Mouse (Mus musculus) lung, postnatal 4 days (tissue): ENCODE measurements around the gene Rev1.
A peak's percentile ranks its signal among the peaks of the same experiment; 100 is the strongest.

Experiments
- DNase-seq, 2 experiments: peaks; one replicate each; pipeline ENCODE4 v3.0.0; 2021

The Rev1 gene

DNA sequence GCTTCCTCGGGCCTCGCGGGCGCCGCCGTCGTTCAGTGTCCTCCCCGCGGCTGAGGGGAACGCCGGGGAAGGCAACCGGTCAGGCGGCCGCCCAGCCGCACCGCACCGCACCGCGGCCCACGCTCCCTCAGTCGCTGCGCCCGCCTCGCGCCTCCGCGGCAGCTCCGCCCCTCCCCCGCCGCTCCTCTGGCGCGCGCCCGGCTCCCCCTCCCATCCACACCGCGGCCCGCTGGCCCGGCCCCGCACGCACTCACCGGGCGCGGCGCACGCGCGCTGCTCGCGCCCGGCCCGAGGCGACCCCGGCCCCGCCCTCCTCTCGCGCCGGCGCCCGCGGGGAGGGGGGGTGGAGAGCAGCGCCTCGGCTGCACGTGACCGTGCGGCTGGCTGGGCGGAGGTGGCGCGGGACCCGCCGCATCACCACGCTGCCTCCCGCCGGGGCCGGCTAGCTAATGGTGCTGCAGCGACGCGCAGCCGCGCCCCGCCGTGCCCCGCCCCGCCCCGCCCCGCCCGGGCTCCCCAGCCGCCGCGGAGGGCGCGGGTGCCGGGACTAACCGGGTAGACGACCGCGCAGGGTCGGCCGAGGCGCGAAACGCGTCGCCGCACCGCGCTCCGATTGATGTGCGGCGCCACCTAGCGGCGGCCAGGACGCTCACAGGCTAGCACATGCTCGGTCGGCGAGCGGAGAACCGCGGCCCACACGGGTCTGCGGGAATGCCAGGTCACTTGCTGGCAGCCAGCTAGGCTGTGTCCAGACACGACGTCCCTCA, at the start of gene Rev1:
Rev1 (minus strand) TSS at position 301 of the 767 bp plus-strand sequence.
- peak; percentile 93 to 98 for DNase-seq

GRCm38 (mm10) chr1:38178929-38179328, 49.3 kb upstream of the Rev1 start:
- DNase-seq: no peak

DNA sequence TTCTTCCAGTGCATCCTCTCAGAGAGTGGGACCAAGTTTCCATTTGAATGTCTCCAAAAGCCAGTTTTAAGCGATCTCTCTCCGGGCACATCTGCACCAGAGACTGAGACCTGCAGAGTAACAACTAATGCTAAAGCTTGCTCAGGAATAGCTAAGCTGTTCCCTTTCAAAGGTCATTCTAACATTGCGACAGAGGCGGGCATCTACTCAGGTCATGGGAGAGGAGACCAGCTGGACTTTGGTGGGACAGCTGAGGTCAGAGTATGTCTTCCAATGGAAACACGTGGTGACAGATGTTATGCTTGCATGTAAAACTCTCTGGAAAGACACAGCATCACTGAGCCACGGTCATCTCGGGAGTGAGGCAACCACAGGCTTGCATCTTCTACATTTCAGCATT, 46.5 kb upstream of the Rev1 start:
- no peak for DNase-seq

- no peak for DNase-seq
Measured at GRCm38 (mm10) chr1:38171874-38172273, 42.3 kb upstream of the Rev1 start.

GRCm38 (mm10) chr1:38165696-38166095, 36.1 kb upstream of the Rev1 start:
- no peak for DNase-seq

- DNase-seq: no peak
Measured at GRCm38 (mm10) chr1:38150086-38150485, 20.5 kb upstream of the Rev1 start.

DNA sequence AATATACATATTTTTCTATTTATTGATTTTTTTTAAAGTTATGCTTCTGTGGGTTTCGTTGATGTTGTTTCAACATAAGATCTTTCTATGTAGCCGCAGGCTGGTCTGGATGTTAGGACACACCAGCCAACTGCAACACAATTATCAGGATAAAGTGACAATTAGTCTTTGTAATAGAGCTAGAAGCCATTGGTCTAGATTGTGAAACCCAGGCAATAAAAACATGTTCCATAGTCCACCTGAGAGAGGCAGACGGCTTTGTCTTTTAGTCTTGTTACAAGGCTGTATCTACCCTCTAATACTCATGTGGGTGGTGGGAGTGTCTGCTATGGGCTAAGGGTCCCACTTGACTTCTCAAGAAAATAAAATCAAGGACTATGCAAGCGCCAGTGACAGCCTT, 16.4 kb upstream of the Rev1 start:
- DNase-seq: no peak

DNA sequence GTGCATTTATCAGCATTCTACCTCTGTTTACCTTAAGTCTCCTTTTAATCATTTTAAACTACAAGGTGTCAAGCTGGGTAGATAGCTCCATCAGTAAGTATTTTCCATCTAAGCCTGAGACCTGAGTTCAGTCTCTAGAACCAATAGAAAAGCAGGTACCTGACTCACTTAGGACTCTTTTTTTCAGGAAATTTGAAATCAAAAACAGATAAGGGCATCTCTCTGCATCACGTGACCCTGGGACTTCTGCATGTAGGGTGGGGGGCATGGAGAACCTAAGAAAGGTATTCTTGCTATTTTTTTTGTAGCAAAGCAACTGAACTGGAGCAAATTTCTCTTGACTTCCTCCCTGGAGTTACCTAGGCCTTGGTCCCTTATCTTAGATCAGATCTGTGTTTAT, 11.8 kb upstream of the Rev1 start:
- DNase-seq: no peak

GRCm38 (mm10) chr1:38140911-38141310, 11.3 kb upstream of the Rev1 start:
- DNase-seq: no peak

GRCm38 (mm10) chr1:38139396-38139795, 9.8 kb upstream of the Rev1 start:
- no peak for DNase-seq

GRCm38 (mm10) chr1:38132942-38133341, 3.3 kb upstream of the Rev1 start:
- peak; percentile 10 to 28 for DNase-seq

DNA sequence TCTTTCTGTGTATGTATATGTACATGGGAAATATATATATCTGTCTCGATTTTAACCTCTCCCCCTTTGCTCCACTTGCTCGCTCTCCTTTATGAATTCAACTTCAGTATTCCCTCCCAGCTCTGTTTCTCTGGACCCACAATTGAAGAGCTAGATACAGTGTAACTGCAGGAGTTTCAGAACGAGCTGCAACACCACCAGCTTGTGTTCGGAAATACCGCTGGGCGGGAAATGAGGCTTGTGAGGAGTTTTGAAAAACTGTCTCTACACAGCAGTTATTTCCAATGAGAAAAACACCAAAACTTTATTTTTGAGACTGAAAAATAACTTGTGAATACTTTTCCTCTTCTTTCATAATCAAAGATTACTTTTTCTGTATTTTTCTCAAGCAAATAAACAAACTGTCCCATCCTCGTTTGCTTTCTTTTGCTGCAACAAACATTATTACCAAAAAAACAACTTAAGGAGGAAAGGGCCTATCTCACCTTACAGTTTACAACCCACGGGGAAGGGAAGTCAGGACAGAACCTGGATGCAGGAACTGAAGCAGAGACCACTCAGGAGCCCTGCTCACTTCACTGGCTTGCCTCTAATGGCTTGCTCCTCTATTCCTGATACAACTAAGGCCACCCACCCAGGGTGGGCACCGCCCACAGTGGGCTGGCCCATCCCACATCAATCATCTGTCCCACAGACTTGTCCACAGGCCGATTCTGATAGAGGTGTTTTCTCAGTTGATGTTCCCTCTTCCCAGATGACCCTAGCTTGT, 1.3 kb upstream of the Rev1 start:
- DNase-seq: peak in 1 of 2 experiments; percentile 36

- DNase-seq: peak; percentile 61 to 72
Measured at GRCm38 (mm10) chr1:38128919-38129436, 623 bp downstream of the Rev1 start.

GRCm38 (mm10) chr1:38127036-38127435, 2.6 kb downstream of the Rev1 start:
- DNase-seq: no peak

GRCm38 (mm10) chr1:38126426-38126825, 3.2 kb downstream of the Rev1 start:
- DNase-seq: no peak

DNA sequence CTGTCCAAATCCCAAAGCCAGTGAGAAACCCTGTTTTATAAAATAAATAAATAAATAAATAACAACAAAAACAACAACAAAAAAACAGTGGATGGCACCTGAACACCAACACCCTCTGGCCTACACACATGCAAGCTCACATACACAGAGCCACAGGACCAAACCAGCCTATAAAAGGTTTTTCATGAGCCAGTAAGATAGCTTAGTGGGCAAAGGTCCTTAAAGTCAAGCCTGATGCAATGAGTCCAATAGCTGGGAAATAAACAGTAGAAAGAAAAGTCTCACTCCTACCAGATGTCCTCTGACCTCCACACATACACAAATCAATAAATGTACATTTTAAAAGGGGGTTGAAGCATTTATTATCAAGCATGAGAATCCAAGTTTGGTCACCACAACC, 5.3 kb downstream of the Rev1 start:
- DNase-seq: no peak

DNA sequence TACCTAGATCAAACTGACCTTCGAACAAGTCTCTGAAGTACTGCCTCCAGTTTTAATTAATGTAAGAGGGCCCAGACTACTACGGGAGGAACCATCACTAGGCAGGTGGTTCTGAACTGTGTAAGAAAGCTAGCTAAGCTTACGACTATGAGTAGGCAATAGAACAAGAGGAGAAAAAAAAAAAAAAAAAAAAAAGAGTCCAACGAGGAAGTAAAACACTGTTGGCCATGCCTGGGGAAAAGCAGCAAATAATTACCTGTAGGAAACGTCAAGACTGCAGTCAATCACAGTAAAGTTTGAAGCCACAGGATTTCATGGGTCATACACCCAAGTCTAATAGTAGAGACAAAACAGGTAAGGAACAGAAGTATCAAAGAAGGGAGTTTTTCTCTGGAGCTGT, 8.7 kb downstream of the Rev1 start:
- no peak for DNase-seq

DNA sequence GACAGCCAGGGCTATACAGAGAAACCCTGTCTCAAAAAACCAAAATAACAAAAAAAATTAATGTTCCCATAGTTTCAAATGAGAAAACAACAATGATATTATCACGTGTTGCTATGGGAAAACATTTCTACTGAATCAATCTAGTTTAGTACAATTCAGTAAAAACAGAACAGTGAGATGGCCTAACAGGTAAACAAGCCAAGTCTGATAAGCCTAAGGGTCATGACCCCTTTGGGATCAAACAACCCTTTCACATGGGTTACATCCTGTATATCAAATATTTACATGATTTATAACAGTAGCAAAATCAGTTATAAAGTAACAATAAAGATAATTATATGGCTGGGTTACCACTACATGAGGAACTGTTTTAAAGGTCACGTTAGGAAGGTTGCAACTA, 11.0 kb downstream of the Rev1 start:
- DNase-seq: no peak

GRCm38 (mm10) chr1:38109786-38110185, 19.8 kb downstream of the Rev1 start:
- DNase-seq: no peak

GRCm38 (mm10) chr1:38103813-38104212, 25.8 kb downstream of the Rev1 start:
- DNase-seq: no peak

- no peak for DNase-seq
Measured at GRCm38 (mm10) chr1:38103214-38103613, 26.4 kb downstream of the Rev1 start.

DNA sequence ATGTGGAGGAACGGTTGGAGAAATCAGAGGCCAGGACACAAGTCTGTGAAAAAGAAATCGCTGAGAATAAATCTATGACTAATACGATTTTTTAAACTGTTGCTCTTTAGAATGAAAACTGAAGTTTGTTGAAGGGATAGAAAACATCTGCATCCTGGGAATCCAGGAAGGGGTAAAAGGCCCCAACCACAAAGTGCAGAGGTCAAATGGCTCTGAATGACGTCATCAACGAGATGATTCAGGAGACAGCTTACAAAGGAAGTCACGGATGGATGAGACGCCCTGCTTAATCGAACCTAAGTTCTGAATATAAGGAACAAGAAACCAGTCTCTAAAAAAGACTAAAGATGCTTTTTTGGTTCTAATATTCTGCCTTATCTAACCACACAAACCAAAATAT, 48.3 kb downstream of the Rev1 start:
- no peak for DNase-seq

GRCm38 (mm10) chr1:38071326-38071725, 58.3 kb downstream of the Rev1 start:
- no peak for DNase-seq

GRCm38 (mm10) chr1:38067276-38067675, 62.3 kb downstream of the Rev1 start:
- no peak for DNase-seq
